Mouse (Mus musculus) lung, postnatal 0 days (tissue): ENCODE data around the gene Adprh. TPM values are rescaled to one million over a fixed set of nuclear protein-coding genes. Genes with fewer than 3 reads are reported as not detected.

Experiments
- ATAC-seq: fragments of 200-750 bp; cut with Nextera tagmentation; 2 replicates; pipeline ENCODE4 v1.8.0; 2017; ENCODE audit warnings: moderate library complexity
- DNase-seq: peaks from one replicate; pipeline ENCODE4 v3.0.0-alpha.2; 2016; ENCODE audit warnings: low spot score
- H3K27ac ChIP-seq: fragments of 300-500 bp; sonication (generic); 2 replicates; pipeline ENCODE4 v1.5.1; 2014; ENCODE audit warnings: antibody characterized with exemption, mild to moderate bottlenecking, low read length, mixed read lengths
- H3K27me3 ChIP-seq: fragments of 300-500 bp; sonication (generic); replicated peaks from 2 replicates; pipeline ENCODE4 v1.6.1; 2014; ENCODE audit warnings: low read length, mixed read lengths; ENCODE audit not compliant: insufficient read depth
- H3K36me3 ChIP-seq: fragments of 300-500 bp; sonication (generic); 2 replicates; pipeline ENCODE4 v1.6.1; 2014; ENCODE audit warnings: low read length, mixed read lengths; ENCODE audit not compliant: insufficient read depth
- H3K4me1 ChIP-seq: fragments of 300-500 bp; sonication (generic); 2 replicates; pipeline ENCODE4 v1.6.1; 2014; ENCODE audit warnings: antibody characterized with exemption, low read depth, low read length, mixed read lengths; ENCODE audit not compliant: insufficient read depth
- H3K4me2 ChIP-seq: fragments of 300-500 bp; sonication (generic); replicated peaks from 2 replicates; pipeline ENCODE4 v1.6.1; 2014; ENCODE audit warnings: low read depth, mild to moderate bottlenecking, low read length, moderate library complexity, mixed read lengths
- H3K4me3 ChIP-seq: fragments of 300-500 bp; sonication (generic); 2 replicates; pipeline ENCODE4 v1.5.1; 2014; ENCODE audit warnings: low read depth, low read length
- H3K9ac ChIP-seq: fragments of 300-500 bp; sonication (generic); replicated peaks from 2 replicates; pipeline ENCODE4 v1.6.1; 2014; ENCODE audit warnings: low read depth, mild to moderate bottlenecking
- H3K9me3 ChIP-seq: fragments of 300-500 bp; sonication (generic); 2 replicates; pipeline ENCODE4 v1.6.1; 2016; ENCODE audit warnings: low read length, mixed read lengths
- CTCF ChIP-seq: IDR thresholded peaks from 2 replicates; pipeline ENCODE4 v1.5.1; 2016; ENCODE audit warnings: antibody characterized with exemption, mild to moderate bottlenecking
- EP300 ChIP-seq: IDR thresholded peaks from 2 replicates; pipeline ENCODE4 v1.6.1; 2016; ENCODE audit warnings: antibody characterized with exemption, mild to moderate bottlenecking, control low read depth
- WGBS: fragments of 180-500 bp; shearing (Covaris S2); extraction: QIAGEN DNeasy Blood & Tissue Kit; methylation state at CpG from one replicate; pipeline ENCODE4 v1.1.7; 2014; 5-methylcytosine and 5-hydroxymethylcytosine counted together
- polyA plus RNA-seq: library from polyadenylated mRNA; unstranded; fragments of >200 nt; fragmentation: Nextera tagmentation; extraction: Ambion mirVana; gene quantifications from 2 replicates; pipeline ENCODE4 v1.2.1, GENCODE M21; 2015

Adprh gene
- polyA plus RNA-seq, 1 experiment from 2014 or later, result 59.9 TPM

DNA sequence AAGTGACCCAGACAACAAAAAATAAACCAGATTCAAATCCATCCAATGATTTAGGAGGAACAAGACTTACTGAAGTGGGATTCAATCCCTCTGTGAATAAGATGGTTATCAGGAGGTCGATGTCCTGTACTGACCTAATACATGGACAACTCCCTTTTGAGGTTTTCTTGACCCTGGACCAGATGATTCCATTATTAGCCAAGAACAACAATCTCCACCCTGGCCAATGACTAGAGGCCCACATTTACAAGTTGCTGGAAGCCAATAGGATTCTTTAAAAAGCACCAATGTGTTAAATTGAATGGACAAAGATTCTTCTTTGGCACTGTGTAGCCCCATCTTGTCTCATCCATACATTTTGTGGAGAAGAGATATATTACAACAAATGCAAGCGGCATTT is 27.1 kb downstream of the Adprh start:
- no peak overlapping the region for H3K4me2 ChIP-seq
- H3K9ac ChIP-seq, result no peak overlapping the region
- no peaks in the 10 kb centered on the region for H3K9me3 ChIP-seq
- no peaks in the 10 kb centered on the region for H3K27me3 ChIP-seq
- H3K4me1 ChIP-seq, result no peaks in the 10 kb centered on the region
- no peak for ATAC-seq
- no peaks in the 10 kb centered on the region for H3K36me3 ChIP-seq
- H3K4me3 ChIP-seq, result no peak overlapping the region
- no peak overlapping the region for H3K27ac ChIP-seq
- DNase-seq, result no peak
- TF ChIP-seq EP300 (no peak), CTCF (no peak)
- 76% methylated on average over 2 of the region's 2 CpGs for WGBS

DNA sequence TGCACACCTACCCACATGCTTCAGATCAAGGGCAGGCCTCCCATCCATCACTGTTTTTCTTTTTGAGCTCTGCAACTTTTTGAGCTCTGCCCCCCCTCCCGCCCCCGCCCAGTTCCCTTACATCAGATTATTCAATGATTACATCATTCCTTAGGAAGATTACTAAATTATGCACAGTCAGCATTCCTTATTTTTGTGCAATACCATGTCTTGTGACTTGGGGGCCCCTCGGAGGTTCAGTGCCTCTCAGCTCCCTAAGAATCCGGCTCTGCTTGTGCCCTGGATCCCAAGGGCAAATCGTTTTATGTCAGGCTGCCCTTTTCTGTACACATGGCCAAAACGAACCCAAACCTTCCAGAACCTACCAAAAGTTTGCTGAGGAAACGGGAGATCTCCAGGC is 37.5 kb downstream of the Adprh start:
- no peak for TF ChIP-seq EP300
- no peak for TF ChIP-seq CTCF
- no peaks in the 10 kb centered on the region for H3K36me3 ChIP-seq
- H3K27ac ChIP-seq, result no peak overlapping the region
- H3K4me2 ChIP-seq, result no peak overlapping the region
- ATAC-seq, result no peak
- H3K4me3 ChIP-seq, result no peak overlapping the region
- H3K4me1 ChIP-seq, result no peaks in the 10 kb centered on the region
- 74% methylated on average over 7 of the region's 7 CpGs for WGBS
- no peak overlapping the region for H3K9ac ChIP-seq
- no peaks in the 10 kb centered on the region for H3K9me3 ChIP-seq
- no peak for DNase-seq
- H3K27me3 ChIP-seq, result no peaks in the 10 kb centered on the region

DNA sequence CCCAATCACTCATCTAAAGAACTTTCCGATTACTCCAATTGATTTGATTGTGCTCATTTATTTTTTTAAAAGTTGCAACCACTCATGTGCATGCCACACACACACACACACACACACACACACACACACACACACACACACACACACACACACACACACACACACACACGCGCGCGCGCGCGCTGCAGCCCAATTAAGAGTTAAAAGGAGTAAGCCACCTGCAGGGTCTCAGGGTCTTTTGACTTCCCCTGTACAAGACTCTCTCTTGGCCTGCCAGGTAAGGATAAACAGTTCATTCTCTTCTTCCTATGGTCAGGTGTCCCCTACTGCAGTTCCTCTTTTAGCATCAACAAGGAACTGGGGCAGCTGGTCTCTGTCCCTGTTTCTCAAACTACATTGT is 44.1 kb downstream of the Adprh start:
- H3K27me3 ChIP-seq, result no peaks in the 10 kb centered on the region
- TF ChIP-seq EP300, result no peak
- no peak for TF ChIP-seq CTCF
- ATAC-seq (no peak), DNase-seq (no peak)
- H3K9ac ChIP-seq, result no peak overlapping the region
- H3K4me1 ChIP-seq, result no peaks in the 10 kb centered on the region
- no peak overlapping the region for H3K4me2 ChIP-seq
- WGBS, result 95% methylated on average over 8 of the region's 8 CpGs
- H3K4me3 ChIP-seq, result no peak overlapping the region
- no peaks in the 10 kb centered on the region for H3K9me3 ChIP-seq
- H3K27ac ChIP-seq, result no peak overlapping the region
- H3K36me3 ChIP-seq, result no peaks in the 10 kb centered on the region

DNA sequence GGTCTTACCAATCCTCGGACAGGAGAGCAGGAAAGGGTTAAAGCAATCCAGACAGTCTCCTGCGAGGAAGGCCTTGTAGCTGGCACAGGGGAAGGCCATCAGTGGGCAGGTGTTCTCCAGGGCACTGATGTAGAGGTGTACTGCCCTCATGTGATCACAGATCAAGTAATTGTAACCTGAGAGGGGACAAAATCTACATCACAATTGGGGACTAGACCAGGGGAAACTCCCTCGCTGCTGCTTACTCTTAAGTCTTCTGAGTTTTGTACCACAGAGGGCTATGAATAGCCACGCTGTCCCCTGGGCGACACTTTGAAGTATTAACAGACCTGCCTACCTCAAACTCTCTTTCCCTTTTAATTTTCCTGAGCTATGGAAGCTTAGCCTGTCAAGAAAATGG is 44.9 kb downstream of the Adprh start:
- H3K4me3 ChIP-seq, result no peak overlapping the region
- no peaks in the 10 kb centered on the region for H3K9me3 ChIP-seq
- H3K36me3 ChIP-seq, result no peaks in the 10 kb centered on the region
- DNase-seq, result no peak
- no peak overlapping the region for H3K4me2 ChIP-seq
- no peaks in the 10 kb centered on the region for H3K4me1 ChIP-seq
- no peak overlapping the region for H3K9ac ChIP-seq
- no peak for ATAC-seq
- no peaks in the 10 kb centered on the region for H3K27me3 ChIP-seq
- no peak overlapping the region for H3K27ac ChIP-seq
- 48% methylated on average over 5 of the region's 5 CpGs for WGBS
- TF ChIP-seq EP300 (no peak), CTCF (no peak)

DNA sequence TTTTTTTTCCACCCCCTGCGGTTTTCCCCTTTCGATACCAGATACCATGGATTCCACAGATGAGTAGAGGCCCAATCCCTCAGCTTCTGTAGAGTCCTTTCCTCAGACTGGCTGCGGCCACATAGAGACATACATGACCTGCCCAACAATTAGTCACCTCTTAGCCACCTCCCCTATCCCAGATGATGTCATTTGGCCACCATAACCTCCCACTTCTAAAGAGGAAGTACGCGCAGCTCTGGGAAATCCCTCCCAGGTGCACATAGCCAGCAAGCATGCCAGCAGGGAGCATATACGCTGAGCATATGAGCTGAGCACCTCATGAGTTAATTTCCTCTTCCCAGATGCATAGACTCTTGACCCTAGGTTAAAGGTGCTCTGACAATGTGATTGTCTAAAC is 45.8 kb downstream of the Adprh start:
- no peak overlapping the region for H3K4me3 ChIP-seq
- ATAC-seq (no peak), DNase-seq (no peak)
- H3K4me2 ChIP-seq, result no peak overlapping the region
- H3K4me1 ChIP-seq, result no peaks in the 10 kb centered on the region
- no peak overlapping the region for H3K27ac ChIP-seq
- H3K27me3 ChIP-seq, result no peaks in the 10 kb centered on the region
- no peak overlapping the region for H3K9ac ChIP-seq
- TF ChIP-seq EP300 (no peak), CTCF (no peak)
- no peaks in the 10 kb centered on the region for H3K9me3 ChIP-seq
- 69% methylated on average over 6 of the region's 6 CpGs for WGBS
- H3K36me3 ChIP-seq, result no peaks in the 10 kb centered on the region

DNA sequence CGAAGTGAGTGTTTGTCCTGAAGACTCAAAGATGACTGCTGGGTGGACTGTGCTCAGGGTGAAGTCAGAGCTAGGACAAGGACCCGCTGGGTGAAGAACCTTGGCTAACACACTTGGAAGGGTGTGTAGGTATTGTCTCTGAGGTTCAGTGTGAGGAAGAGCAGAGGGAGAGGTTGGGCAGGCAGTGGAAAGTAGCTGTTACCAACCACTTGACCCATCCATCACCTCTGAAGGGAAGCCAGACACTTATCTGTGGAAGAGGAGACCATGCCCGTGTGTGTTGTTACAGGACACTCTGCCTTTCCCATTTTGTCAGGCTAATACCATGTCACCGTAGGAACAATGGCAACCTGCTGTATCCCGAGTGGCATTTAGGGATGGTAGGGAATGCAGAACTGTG is 46.2 kb downstream of the Adprh start:
- no peaks in the 10 kb centered on the region for H3K36me3 ChIP-seq
- no peak overlapping the region for H3K4me3 ChIP-seq
- no peak overlapping the region for H3K27ac ChIP-seq
- H3K9me3 ChIP-seq, result no peaks in the 10 kb centered on the region
- no peak for ATAC-seq
- no peak for DNase-seq
- 62% methylated on average over 5 of the region's 5 CpGs for WGBS
- no peak overlapping the region for H3K9ac ChIP-seq
- TF ChIP-seq EP300 (no peak), CTCF (no peak)
- H3K27me3 ChIP-seq, result no peaks in the 10 kb centered on the region
- no peaks in the 10 kb centered on the region for H3K4me1 ChIP-seq
- no peak overlapping the region for H3K4me2 ChIP-seq

DNA sequence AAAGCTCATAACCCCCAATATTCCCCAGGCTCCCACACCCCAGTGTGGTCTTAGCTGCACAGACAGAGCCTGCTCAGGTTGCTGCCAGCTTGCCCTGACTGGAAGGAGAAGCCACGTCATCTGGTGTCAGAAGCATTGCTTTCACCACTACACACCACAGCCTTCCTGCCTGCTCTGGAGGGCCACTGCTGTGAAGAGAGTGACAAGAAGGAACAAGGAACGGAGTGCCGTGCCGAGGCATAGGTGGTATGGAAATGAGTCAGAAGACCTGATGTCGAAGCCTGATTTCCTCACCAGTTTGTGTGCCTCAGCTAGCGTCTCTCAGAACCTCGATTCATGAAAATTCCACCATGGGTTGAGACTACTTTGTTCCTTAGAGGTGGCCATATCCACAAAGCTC is 48.9 kb downstream of the Adprh start:
- H3K36me3 ChIP-seq, result no peaks in the 10 kb centered on the region
- H3K9me3 ChIP-seq, result no peaks in the 10 kb centered on the region
- WGBS, result 88% methylated on average over 7 of the region's 7 CpGs
- no peak overlapping the region for H3K4me3 ChIP-seq
- ATAC-seq (no peak), DNase-seq (peak; percentile 13)
- H3K27me3 ChIP-seq, result no peaks in the 10 kb centered on the region
- no peak overlapping the region for H3K4me2 ChIP-seq
- no peak overlapping the region for H3K9ac ChIP-seq
- no peak overlapping the region for H3K27ac ChIP-seq
- peaks cover 7% of the 10 kb centered on the region; the same call in 1 of the 2 replicates for H3K4me1 ChIP-seq
- TF ChIP-seq EP300 (no peak), CTCF (no peak)
